Mouse (Mus musculus): ENCODE results near the gene Dnajb3.

DNA sequence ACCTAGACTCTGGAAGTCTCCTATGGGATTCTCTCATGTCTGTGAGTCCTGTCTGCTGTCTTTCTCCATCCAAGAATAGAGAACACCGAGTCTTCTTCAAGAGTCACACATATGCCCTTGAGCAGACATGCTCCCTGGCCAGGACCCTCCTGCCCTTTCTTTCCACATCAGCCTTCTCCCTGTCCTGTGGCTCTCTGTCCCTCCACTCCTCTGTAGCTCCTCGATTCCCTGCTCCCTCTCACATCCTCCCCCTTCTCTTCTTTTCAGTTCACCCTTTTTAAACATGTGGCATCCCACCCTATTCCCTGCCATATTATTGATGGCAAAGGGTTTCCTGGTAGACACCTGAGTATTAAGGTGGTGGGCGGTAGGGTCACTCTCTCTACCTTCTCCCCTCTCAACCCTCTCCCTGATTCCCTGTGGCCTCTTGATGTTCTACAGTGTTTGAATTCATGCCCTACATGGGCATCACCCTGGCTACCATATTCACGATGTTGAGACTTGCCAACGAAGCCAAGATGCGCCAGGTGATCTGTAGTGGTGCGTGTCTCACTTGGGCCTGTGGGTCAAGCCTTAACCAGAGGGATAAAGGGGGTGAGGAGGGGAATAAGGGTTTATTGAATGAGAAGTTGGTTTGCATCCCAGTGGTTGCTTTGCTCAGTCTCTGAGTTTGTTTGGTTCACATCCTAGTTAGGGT lies 26.4 kb upstream of the Dnajb3 start:
- TF ChIP-seq POLR2A (IDR thresholded peaks at IDR 0.05; ENCODE audit: low read depth, low read length) (no peak), RCOR1 (conservative IDR thresholded peaks at IDR 0.05; ENCODE audit: low read depth, low read length) (no peak), MAFK (IDR thresholded peaks at IDR 0.05; ENCODE audit: insufficient replicate concordance, low read length) (no peak), ZKSCAN1 (IDR thresholded peaks at IDR 0.05; ENCODE audit: borderline replicate concordance, low read depth, low read length) (no peak), JUND (conservative IDR thresholded peaks at IDR 0.05; ENCODE audit: low read depth, low read length) (no peak), USF1 (IDR thresholded peaks at IDR 0.05; ENCODE audit: low read depth, low read length) (no peak)

Measured in CH12.LX (cell line).